Mouse (Mus musculus): ENCODE data around the gene Slc17a8.
"Not testable (repeated sequence)": the region's sequence is repeated elsewhere in the genome, so short reads cannot be mapped to it uniquely, and the experiment has no call there.

The Slc17a8 gene

GRCm38 (mm10) chr10:89621129-89621528, at the start of gene Slc17a8:
TSS of gene Slc17a8 (minus strand) at chr10:89621253.
- no peak for DNase-seq (ENCODE audit: low read depth, low spot score)

GRCm38 (mm10) chr10:89670371-89670770, 49.3 kb upstream of the Slc17a8 start:
- not testable (repeated sequence) for DNase-seq (ENCODE audit: low read depth, low spot score)

GRCm38 (mm10) chr10:89667571-89667970, 46.5 kb upstream of the Slc17a8 start:
- DNase-seq (ENCODE audit: low read depth, low spot score): no peak

- DNase-seq (ENCODE audit: low read depth, low spot score): no peak
Observed at GRCm38 (mm10) chr10:89665679-89666078, 44.6 kb upstream of the Slc17a8 start.

- DNase-seq (ENCODE audit: low read depth, low spot score): no peak
Observed at GRCm38 (mm10) chr10:89664977-89665645, 44.1 kb upstream of the Slc17a8 start.

GRCm38 (mm10) chr10:89656366-89656765, 35.3 kb upstream of the Slc17a8 start:
- DNase-seq (ENCODE audit: low read depth, low spot score): no peak

- DNase-seq (ENCODE audit: low read depth, low spot score): no peak
Observed at GRCm38 (mm10) chr10:89652912-89653311, 31.9 kb upstream of the Slc17a8 start.

GRCm38 (mm10) chr10:89651691-89652090, 30.6 kb upstream of the Slc17a8 start:
- no peak for DNase-seq (ENCODE audit: low read depth, low spot score)

- no peak for DNase-seq (ENCODE audit: low read depth, low spot score)
Observed at GRCm38 (mm10) chr10:89646918-89647317, 25.9 kb upstream of the Slc17a8 start.

- DNase-seq (ENCODE audit: low read depth, low spot score): no peak
Observed at GRCm38 (mm10) chr10:89637001-89637400, 15.9 kb upstream of the Slc17a8 start.

- DNase-seq (ENCODE audit: low read depth, low spot score): no peak
Observed at GRCm38 (mm10) chr10:89635018-89635417, 14.0 kb upstream of the Slc17a8 start.

GRCm38 (mm10) chr10:89633736-89634426, 12.8 kb upstream of the Slc17a8 start:
- DNase-seq (ENCODE audit: low read depth, low spot score): no peak

GRCm38 (mm10) chr10:89633121-89633520, 12.1 kb upstream of the Slc17a8 start:
- DNase-seq (ENCODE audit: low read depth, low spot score): no peak

GRCm38 (mm10) chr10:89631831-89632230, 10.8 kb upstream of the Slc17a8 start:
- no peak for DNase-seq (ENCODE audit: low read depth, low spot score)

GRCm38 (mm10) chr10:89630564-89630963, 9.5 kb upstream of the Slc17a8 start:
- DNase-seq (ENCODE audit: low read depth, low spot score): no peak

- DNase-seq (ENCODE audit: low read depth, low spot score): peak; percentile 67
Observed at GRCm38 (mm10) chr10:89630052-89630451, 9.0 kb upstream of the Slc17a8 start.

GRCm38 (mm10) chr10:89626714-89627113, 5.7 kb upstream of the Slc17a8 start:
- DNase-seq (ENCODE audit: low read depth, low spot score): no peak

GRCm38 (mm10) chr10:89624196-89624595, 3.1 kb upstream of the Slc17a8 start:
- DNase-seq (ENCODE audit: low read depth, low spot score): no peak

GRCm38 (mm10) chr10:89599311-89599710, 21.7 kb downstream of the Slc17a8 start:
- DNase-seq (ENCODE audit: low read depth, low spot score): no peak

- DNase-seq (ENCODE audit: low read depth, low spot score): no peak
Observed at GRCm38 (mm10) chr10:89597275-89597674, 23.8 kb downstream of the Slc17a8 start.

GRCm38 (mm10) chr10:89595935-89596334, 25.1 kb downstream of the Slc17a8 start:
- DNase-seq (ENCODE audit: low read depth, low spot score): no peak

GRCm38 (mm10) chr10:89595514-89595913, 25.5 kb downstream of the Slc17a8 start:
- no peak for DNase-seq (ENCODE audit: low read depth, low spot score)

GRCm38 (mm10) chr10:89594309-89594708, 26.7 kb downstream of the Slc17a8 start:
- DNase-seq (ENCODE audit: low read depth, low spot score): no peak

Measured in A20 (cell line).